Mouse (Mus musculus) mouse embryonic stem cell (cell line): ENCODE results near the gene 2210011C24Rik.

Source experiments
- in situ Hi-C, 2 experiments: fragments of 300-500 bp; cut with MboI; formaldehyde crosslinking; loops; 1 replicate in 1 of 2; 3 replicates in 1 of 2; pipeline ENCODE4 v1.14.3; 2019 to 2020; ENCODE audit warnings: low sequenced_read_pairs in 2 of 2, low pct_unique_long_range_greater_than_20kb in 1 of 2, mixed read lengths in 1 of 2; ENCODE audit not compliant: unreplicated experiment in 1 of 2

The 2210011C24Rik gene

GRCm38 (mm10) chr8:84011705-84012498, at the start of gene 2210011C24Rik:
Gene 2210011C24Rik, minus strand, starts transcription at chr8:84012171.
- in situ Hi-C loops = no loop called here

GRCm38 (mm10) chr8:84060245-84060644, 48.3 kb upstream of the 2210011C24Rik start:
- in situ Hi-C loops = no loop called here

GRCm38 (mm10) chr8:84059226-84059625, 47.3 kb upstream of the 2210011C24Rik start:
- in situ Hi-C loops = no loop called here

GRCm38 (mm10) chr8:84057827-84058226, 45.9 kb upstream of the 2210011C24Rik start:
- in situ Hi-C loops = no loop called here

GRCm38 (mm10) chr8:84053229-84053628, 41.3 kb upstream of the 2210011C24Rik start:
- in situ Hi-C loops = no loop called here

GRCm38 (mm10) chr8:84052746-84053145, 40.8 kb upstream of the 2210011C24Rik start:
- in situ Hi-C loops = no loop called here

- in situ Hi-C loops = no loop called here
These were observed 36.2 kb upstream of the 2210011C24Rik start for GRCm38 (mm10) chr8:84048171-84048570.

- in situ Hi-C loops = no loop called here
These were observed 34.5 kb upstream of the 2210011C24Rik start for GRCm38 (mm10) chr8:84046505-84046904.

- in situ Hi-C loops = no loop called here
These were observed 32.9 kb upstream of the 2210011C24Rik start, which contains the start of gene Rln3 for GRCm38 (mm10) chr8:84044900-84045299. Gene Rln3, minus strand, starts transcription at chr8:84045000.

- in situ Hi-C loops = no loop called here
These were observed 32.1 kb upstream of the 2210011C24Rik start for GRCm38 (mm10) chr8:84044103-84044502.

- in situ Hi-C loops = no loop called here
These were observed 31.0 kb upstream of the 2210011C24Rik start for GRCm38 (mm10) chr8:84042948-84043342.

GRCm38 (mm10) chr8:84042066-84042947, 30.3 kb upstream of the 2210011C24Rik start, which contains the start of gene Il27ra:
Gene Il27ra, minus strand, starts transcription at chr8:84042589.
- in situ Hi-C loops = no loop called here

- in situ Hi-C loops = no loop called here
These were observed 27.1 kb upstream of the 2210011C24Rik start for GRCm38 (mm10) chr8:84039050-84039449.

GRCm38 (mm10) chr8:84038015-84038414, 26.0 kb upstream of the 2210011C24Rik start:
- in situ Hi-C loops = no loop called here

- in situ Hi-C loops = no loop called here
These were observed 20.8 kb upstream of the 2210011C24Rik start for GRCm38 (mm10) chr8:84032777-84033176.

GRCm38 (mm10) chr8:84029272-84029671, 17.3 kb upstream of the 2210011C24Rik start:
- in situ Hi-C loops = no loop called here

GRCm38 (mm10) chr8:84027449-84027848, 15.5 kb upstream of the 2210011C24Rik start:
- in situ Hi-C loops = no loop called here

- in situ Hi-C loops = no loop called here
These were observed 13.9 kb upstream of the 2210011C24Rik start for GRCm38 (mm10) chr8:84025863-84026262.

GRCm38 (mm10) chr8:84024171-84024570, 12.2 kb upstream of the 2210011C24Rik start:
- in situ Hi-C loops = no loop called here
